Mouse (Mus musculus) heart, embryonic 14.5 days (tissue): ENCODE data around the gene Taf10. TPM values are rescaled to one million over a fixed set of nuclear protein-coding genes. Genes with fewer than 3 reads are reported as not detected.
"Not testable (repeated sequence)": the region's sequence is repeated elsewhere in the genome, so short reads cannot be mapped to it uniquely, and the experiment has no call there.

Experiments
- ATAC-seq: fragments of 200-750 bp; cut with Nextera tagmentation; 2 replicates; pipeline ENCODE4 v1.8.0; 2017; ENCODE audit warnings: low read depth, moderate TSS enrichment; ENCODE audit not compliant: insufficient number of reproducible peaks, insufficient read depth, low FRiP score
- H3K27ac ChIP-seq, 2 experiments: fragments of 200-500 bp in 1 of 2; fragments of 300-500 bp in 1 of 2; sonication (generic) in 1 of 2; replicated peaks in 1 of 2; 2 replicates each; pipeline ENCODE4 v1.5.1; 2012 to 2014; ENCODE audit warnings: low read depth in 2 of 2, low read length in 2 of 2, control low read depth in 1 of 2, mild to moderate bottlenecking in 1 of 2, mixed read lengths in 1 of 2; ENCODE audit not compliant: control insufficient read depth in 1 of 2, insufficient read depth in 1 of 2
- H3K27me3 ChIP-seq: fragments of 300-500 bp; sonication (generic); 2 replicates; pipeline ENCODE4 v1.6.1; 2014; ENCODE audit warnings: mild to moderate bottlenecking, low read length, control low read depth; ENCODE audit not compliant: control insufficient read depth, insufficient read depth
- H3K36me3 ChIP-seq: fragments of 300-500 bp; sonication (generic); 2 replicates; pipeline ENCODE4 v1.6.1; 2014; ENCODE audit warnings: mild to moderate bottlenecking, control low read depth, low read length, mixed read lengths; ENCODE audit not compliant: control insufficient read depth, insufficient read depth
- H3K4me1 ChIP-seq, 2 experiments: fragments of 200-500 bp in 1 of 2; fragments of 300-500 bp in 1 of 2; sonication (generic) in 1 of 2; 2 replicates each; pipeline ENCODE4 v1.6.1; 2012 to 2014; ENCODE audit warnings: low read length in 2 of 2, control low read depth in 1 of 2, mixed read lengths in 1 of 2; ENCODE audit not compliant: control insufficient read depth in 2 of 2, insufficient read depth in 2 of 2
- H3K4me2 ChIP-seq: fragments of 300-500 bp; sonication (generic); 2 replicates; pipeline ENCODE4 v1.6.1; 2014; ENCODE audit warnings: mild to moderate bottlenecking, low read length
- H3K4me3 ChIP-seq, 2 experiments: fragments of 200-500 bp in 1 of 2; fragments of 300-500 bp in 1 of 2; sonication (generic) in 1 of 2; 2 replicates each; pipeline ENCODE4 v1.5.1; 2012 to 2014; ENCODE audit warnings: low read length in 2 of 2, mild to moderate bottlenecking in 2 of 2, control low read depth in 1 of 2, low read depth in 1 of 2, moderate library complexity in 1 of 2; ENCODE audit not compliant: control insufficient read depth in 1 of 2, insufficient read depth in 1 of 2
- H3K9ac ChIP-seq: fragments of 300-500 bp; sonication (generic); 2 replicates; pipeline ENCODE4 v1.6.1; 2014; ENCODE audit warnings: mild to moderate bottlenecking, low read length
- H3K9me3 ChIP-seq: fragments of 300-500 bp; sonication (generic); 2 replicates; pipeline ENCODE4 v1.6.1; 2016; ENCODE audit warnings: low read length, control low read depth; ENCODE audit not compliant: control insufficient read depth
- whole genome bisulfite sequencing: fragments of 180-500 bp; shearing (Covaris S2); extraction: QIAGEN DNeasy Blood & Tissue Kit; methylation state at CpG from one replicate; pipeline ENCODE4 v1.1.7; 2014; 5-methylcytosine and 5-hydroxymethylcytosine counted together
- polyA plus RNA-seq: library from polyadenylated mRNA; unstranded; fragments of >200 nt; fragmentation: Nextera tagmentation; extraction: Ambion mirVana; gene quantifications from 2 replicates; pipeline ENCODE4 v1.2.1, GENCODE M21; 2014

Gene Taf10
- polyA plus RNA-seq, 1 experiment from 2014 or later, result 159 TPM

DNA sequence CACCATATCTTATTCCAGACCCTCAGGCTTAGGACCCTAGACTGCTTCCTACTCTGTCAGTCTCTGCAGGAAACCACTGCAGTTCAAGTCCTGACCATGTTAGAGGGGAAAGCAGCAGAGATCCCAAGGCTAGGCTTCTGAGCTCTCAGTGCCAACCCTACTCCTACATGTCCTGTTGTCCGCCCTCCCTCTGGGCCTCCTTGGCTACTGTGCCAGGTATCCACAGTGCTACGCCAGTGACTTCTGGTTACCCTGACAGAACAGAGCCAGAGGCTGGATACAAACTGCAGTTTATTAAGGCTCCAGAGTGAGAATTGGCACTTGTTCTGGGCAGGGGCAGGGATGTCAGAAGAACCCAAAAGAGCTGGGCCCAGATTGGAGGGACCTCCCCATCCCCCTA lies 8.6 kb upstream of the Taf10 start:
- Histone ChIP-seq H3K27ac (no peak overlapping the region), H3K4me2 (no peak overlapping the region), H3K27me3 (no peaks in the 10 kb centered on the region), H3K4me3 (no peak overlapping the region), H3K4me1 (peaks cover 3 to 7% of the 10 kb centered on the region in 2 experiments; a peak in 3 of 4 replicates), H3K36me3 (peaks cover 66% of the 10 kb centered on the region), H3K9ac (no peak overlapping the region), H3K9me3 (no peaks in the 10 kb centered on the region)
- WGBS, result 84% methylated on average over 2 of the region's 2 CpGs
- ATAC-seq, result no peak

GRCm38 (mm10) chr7:105751491-105752433 lies 7.6 kb upstream of the Taf10 start, which contains the start of gene Tpp1:
Gene Tpp1 (minus strand): TSS chr7:105752235.
- Histone ChIP-seq H3K4me2 (peak within 1 kb of the TSS; percentile 91), H3K27ac (peak within 1 kb of the TSS; percentile 14 to 35; a peak in 3 of 4 replicates), H3K36me3 (peaks cover 65% of the 10 kb centered on the region), H3K27me3 (no peaks in the 10 kb centered on the region), H3K9me3 (no peaks in the 10 kb centered on the region), H3K9ac (peak within 1 kb of the TSS; percentile 69), H3K4me3 (peak within 1 kb of the TSS; percentile 46 to 61), H3K4me1 (peaks cover 3 to 7% of the 10 kb centered on the region in 2 experiments; a peak in 3 of 4 replicates)
- 14% methylated on average over 20 of the region's 20 CpGs for WGBS
- ATAC-seq, result peak; percentile 89

DNA sequence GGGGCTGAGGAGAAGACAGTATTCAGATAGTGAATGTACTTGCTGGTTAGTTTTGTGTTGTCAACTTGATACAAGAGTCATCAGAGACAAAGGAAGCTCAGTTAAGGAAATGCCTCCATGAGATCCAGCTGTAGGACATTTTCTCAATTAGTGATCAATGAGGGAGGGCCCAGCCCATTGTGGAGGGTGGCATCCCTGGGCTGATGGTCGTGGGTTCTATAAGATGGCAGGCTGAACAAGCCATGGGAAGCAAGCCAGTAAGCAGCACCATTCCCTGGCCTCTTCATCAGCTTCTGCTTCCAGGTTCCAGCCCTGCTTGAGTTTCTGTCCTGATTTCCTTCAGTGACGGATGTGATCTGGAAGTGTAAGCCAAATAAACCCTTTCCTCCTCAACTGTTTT lies 3.6 kb upstream of the Taf10 start:
- H3K9me3 ChIP-seq, result no peaks in the 10 kb centered on the region
- peaks cover 3 to 11% of the 10 kb centered on the region in 2 experiments; a peak in 3 of 4 replicates for H3K4me1 ChIP-seq
- WGBS, result 72% methylated on average over 2 of the region's 2 CpGs
- H3K27ac ChIP-seq, result no peak overlapping the region
- no peak overlapping the region for H3K9ac ChIP-seq
- ATAC-seq, result no peak
- no peak overlapping the region for H3K4me3 ChIP-seq
- H3K36me3 ChIP-seq, result peaks cover 41% of the 10 kb centered on the region
- no peak overlapping the region for H3K4me2 ChIP-seq
- no peaks in the 10 kb centered on the region for H3K27me3 ChIP-seq

GRCm38 (mm10) chr7:105743246-105743925 lies 775 bp downstream of the Taf10 start:
- not testable (repeated sequence) for ATAC-seq, H3K27me3 ChIP-seq, H3K9me3 ChIP-seq
- H3K27ac ChIP-seq, result peak overlapping the region in 1 of 2 experiments; percentile 77; a peak in 3 of 4 replicates
- peaks cover 63% of the 10 kb centered on the region for H3K36me3 ChIP-seq
- H3K9ac ChIP-seq, result peak overlapping the region; percentile 86
- 31% methylated on average over 20 of the region's 20 CpGs for WGBS
- H3K4me2 ChIP-seq, result peak overlapping the region; percentile 85
- peaks cover 3 to 15% of the 10 kb centered on the region in 2 experiments for H3K4me1 ChIP-seq
- peak overlapping the region; percentile 73 to 87 for H3K4me3 ChIP-seq

- H3K27ac ChIP-seq, H3K27me3 ChIP-seq, ATAC-seq, H3K9me3 ChIP-seq: not testable (repeated sequence)
- Histone ChIP-seq H3K9ac (peak overlapping the region; percentile 86; the same call in 1 of the 2 replicates), H3K4me3 (peak overlapping the region in 1 of 2 experiments; percentile 87; a peak in 1 of 4 replicates), H3K4me2 (peak overlapping the region; percentile 85; the same call in 1 of the 2 replicates), H3K36me3 (peaks cover 56% of the 10 kb centered on the region), H3K4me1 (peaks cover 3 to 22% of the 10 kb centered on the region in 2 experiments)
- 78% methylated on average over 7 of the region's 7 CpGs for WGBS
These were observed 1.5 kb downstream of the Taf10 start for GRCm38 (mm10) chr7:105742539-105743215.

DNA sequence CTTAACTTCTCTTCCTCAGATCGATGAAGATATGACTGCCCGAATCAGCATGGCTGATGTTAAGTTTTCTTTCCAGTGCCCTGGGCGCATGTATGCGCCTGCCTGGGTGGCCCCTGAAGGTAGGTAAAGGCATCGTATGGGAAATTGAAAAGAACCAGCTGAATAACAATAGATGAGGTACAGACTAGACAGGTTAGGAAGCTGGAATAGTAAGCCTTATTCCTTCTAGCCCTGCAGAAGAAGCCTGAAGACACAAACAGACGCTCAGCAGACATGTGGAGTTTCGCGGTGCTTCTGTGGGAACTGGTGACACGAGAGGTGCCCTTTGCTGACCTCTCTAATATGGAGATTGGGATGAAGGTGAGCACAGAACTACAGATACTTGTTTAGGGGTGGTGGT lies 2.2 kb downstream of the Taf10 start:
- WGBS, result 87% methylated on average over 9 of the region's 9 CpGs
- H3K9ac ChIP-seq, result no peak overlapping the region

DNA sequence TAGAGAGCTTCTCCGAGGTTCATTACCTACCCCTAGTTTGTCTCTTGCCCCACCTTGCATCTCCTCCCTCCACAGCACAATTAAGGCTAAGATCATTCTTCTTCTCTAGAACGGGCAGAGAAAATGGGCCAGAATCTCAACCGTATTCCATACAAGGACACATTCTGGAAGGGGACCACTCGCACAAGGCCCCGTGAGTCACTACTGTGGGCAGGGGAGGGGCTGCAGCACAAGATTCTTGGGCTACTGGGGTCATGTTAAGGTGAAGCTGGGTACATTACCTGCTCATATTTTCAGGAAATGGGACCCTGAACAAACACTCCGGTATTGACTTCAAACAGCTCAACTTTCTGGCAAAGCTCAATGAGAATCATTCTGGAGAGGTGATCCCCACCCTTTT lies 3.3 kb downstream of the Taf10 start:
- WGBS, result 88% methylated on average over 6 of the region's 6 CpGs
- ATAC-seq, result no peak
- Histone ChIP-seq H3K4me2 (no peak overlapping the region), H3K27ac (0 out of 4 replicates have a peak overlapping the region, but pooled peaks of 1 of the 2 experiments have one; percentile 8), H3K9ac (no peak overlapping the region), H3K9me3 (no peaks in the 10 kb centered on the region), H3K4me1 (peaks cover 3 to 25% of the 10 kb centered on the region in 2 experiments), H3K36me3 (peaks cover 40% of the 10 kb centered on the region), H3K4me3 (no peak overlapping the region), H3K27me3 (no peaks in the 10 kb centered on the region)

More for the DNA sequence above, 2.2 kb downstream of the Taf10 start:
- no peaks in the 10 kb centered on the region for H3K9me3 ChIP-seq
- no peaks in the 10 kb centered on the region for H3K27me3 ChIP-seq
- H3K36me3 ChIP-seq, result peaks cover 50% of the 10 kb centered on the region
- no peak overlapping the region for H3K27ac ChIP-seq
- peaks cover 3 to 25% of the 10 kb centered on the region in 2 experiments for H3K4me1 ChIP-seq
- no peak overlapping the region for H3K4me3 ChIP-seq
- ATAC-seq, result no peak
- H3K4me2 ChIP-seq, result no peak overlapping the region
